Comparison of ENCODE assay signal across 11 mouse cellular contexts in the genomic region with DNA sequence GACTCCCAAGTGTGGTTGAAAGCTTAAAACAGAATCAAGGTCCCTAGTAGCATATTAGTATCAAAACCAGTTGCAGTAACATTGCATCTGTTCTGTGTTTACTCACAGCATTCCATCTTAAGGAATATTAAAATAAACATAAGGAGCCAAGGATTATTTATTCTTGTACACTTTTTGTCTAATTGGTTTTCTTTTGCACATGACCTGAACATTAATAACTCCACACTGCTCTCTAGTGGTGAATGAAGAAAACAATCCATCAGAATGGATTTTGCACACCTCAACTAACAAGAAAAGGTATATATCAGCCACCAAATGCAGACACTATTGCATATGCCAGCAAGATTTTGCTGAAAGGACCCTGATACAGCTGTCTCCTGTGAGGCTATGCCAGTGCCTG. TPM values are rescaled to one million over a fixed set of nuclear protein-coding genes. Genes with fewer than 3 reads are reported as not detected.
A peak's percentile ranks its signal among the peaks of the same experiment; 100 is the strongest.
DNase-seq lines count a peak whose midpoint lies in the region; ATAC-seq and TF ChIP-seq lines count a peak whose summit lies in the region.
"Had no signal": no experiment of that assay in that cellular context is flagged by ENCODE, and none has a peak within 500 bp of the region (broad histone marks: within the 10 kb centered on the region; RNA-seq: fewer than 3 reads in every experiment).

No protein-coding gene starts in this region.

- no peak overlapping the region for H3K27ac ChIP-seq in gastrocnemius, adult 2 months
- no peak overlapping the region for H3K27ac ChIP-seq in midbrain, embryonic 11.5 days (ENCODE audit: low read depth, low read length)
- H3K27ac ChIP-seq in midbrain, embryonic 16.5 days (ENCODE audit: low read length): no peak overlapping the region
- H3K27ac ChIP-seq in stomach, postnatal 0 days (replicated peaks): no peak overlapping the region
- H3K27ac ChIP-seq in neural tube, embryonic 15.5 days (replicated peaks): no peak overlapping the region
- H3K27ac ChIP-seq: forebrain, embryonic 13.5 days had no signal

- H3K4me1 ChIP-seq in midbrain, embryonic 11.5 days (ENCODE audit: control insufficient read depth, insufficient read depth, low read length): no peaks in the 10 kb centered on the region
- no peaks in the 10 kb centered on the region for H3K4me1 ChIP-seq in midbrain, embryonic 16.5 days (ENCODE audit: control insufficient read depth, insufficient read depth, low read length)
- no peaks in the 10 kb centered on the region for H3K4me1 ChIP-seq in stomach, postnatal 0 days (replicated peaks; ENCODE audit: control insufficient read depth, insufficient read depth)
- no peaks in the 10 kb centered on the region for H3K4me1 ChIP-seq in neural tube, embryonic 15.5 days
- H3K4me1 ChIP-seq: forebrain, embryonic 13.5 days had no signal

- H3K4me2 ChIP-seq in midbrain, embryonic 11.5 days: no peak overlapping the region
- H3K4me2 ChIP-seq in midbrain, embryonic 16.5 days (ENCODE audit: low read length): no peak overlapping the region
- no peak overlapping the region for H3K4me2 ChIP-seq in stomach, postnatal 0 days (replicated peaks; ENCODE audit: low read depth)
- no peak overlapping the region for H3K4me2 ChIP-seq in neural tube, embryonic 15.5 days
- H3K4me2 ChIP-seq: forebrain, embryonic 13.5 days had no signal

- TF ChIP-seq EP300 in stomach, postnatal 0 days (optimal IDR thresholded peaks at IDR 0.05): no peak

- intact Hi-C loops in gastrocnemius, adult 2 months (cut with DNase I): loop anchor here (2.0 to 10.0 kb wide), 3 partner anchors 309 to 622 kb away; no protein-coding TSS in a partner anchor

- no peak for DNase-seq in gastrocnemius, adult 2 months
- DNase-seq in gastrocnemius, postnatal 10 days: no peak
- peak; percentile 84 for DNase-seq in midbrain, embryonic 11.5 days (ENCODE audit: low spot score, missing footprints)
- peak; percentile 40 for DNase-seq in embryo, embryonic 11 days
- DNase-seq in stomach, postnatal 0 days (ENCODE audit: low spot score): no peak
- no peak for DNase-seq in layer of hippocampus, postnatal 25 days (ENCODE audit: extremely low spot score in 1 of 2, low spot score in 1 of 2)
- DNase-seq: heart, postnatal 36 days; spleen, adult 18-20 months had no signal

- no peaks in the 10 kb centered on the region for H3K9me3 ChIP-seq in midbrain, embryonic 11.5 days (ENCODE audit: control insufficient read depth, low read length)
- H3K9me3 ChIP-seq in midbrain, embryonic 16.5 days (replicated peaks; ENCODE audit: control insufficient read depth, low read length, poor library complexity, severe bottlenecking): no peaks in the 10 kb centered on the region
- H3K9me3 ChIP-seq in stomach, postnatal 0 days (ENCODE audit: control insufficient read depth, low read length): no peaks in the 10 kb centered on the region
- H3K9me3 ChIP-seq in neural tube, embryonic 15.5 days (replicated peaks): no peaks in the 10 kb centered on the region
- H3K9me3 ChIP-seq: forebrain, embryonic 13.5 days had no signal

- no peak for ATAC-seq in midbrain, embryonic 11.5 days (ENCODE audit: low FRiP score)
- no peak for ATAC-seq in midbrain, embryonic 16.5 days
- no peak for ATAC-seq in stomach, postnatal 0 days (ENCODE audit: low FRiP score, low TSS enrichment)
- ATAC-seq in neural tube, embryonic 15.5 days (ENCODE audit: low FRiP score): no peak
- ATAC-seq: forebrain, embryonic 13.5 days had no signal

- no peaks in the 10 kb centered on the region for H3K27me3 ChIP-seq in midbrain, embryonic 11.5 days (ENCODE audit: control insufficient read depth, insufficient read depth, low read length)
- no peaks in the 10 kb centered on the region for H3K27me3 ChIP-seq in midbrain, embryonic 16.5 days (ENCODE audit: control insufficient read depth, insufficient read depth, low read depth, low read length)
- no peaks in the 10 kb centered on the region for H3K27me3 ChIP-seq in stomach, postnatal 0 days (ENCODE audit: control insufficient read depth, insufficient read depth, low read length)
- H3K27me3 ChIP-seq in neural tube, embryonic 15.5 days (replicated peaks): no peaks in the 10 kb centered on the region
- H3K27me3 ChIP-seq: forebrain, embryonic 13.5 days had no signal

- no peaks in the 10 kb centered on the region for H3K36me3 ChIP-seq in midbrain, embryonic 11.5 days (ENCODE audit: control insufficient read depth, insufficient read depth, low read length)
- H3K36me3 ChIP-seq in midbrain, embryonic 16.5 days (ENCODE audit: control insufficient read depth, insufficient read depth, low read length): peaks cover 3% of the 10 kb centered on the region; the same call in 1 of the 2 replicates
- no peaks in the 10 kb centered on the region for H3K36me3 ChIP-seq in stomach, postnatal 0 days (ENCODE audit: control insufficient read depth, insufficient read depth, low read length)
- H3K36me3 ChIP-seq in neural tube, embryonic 15.5 days: no peaks in the 10 kb centered on the region

- peak; percentile 68 for TF ChIP-seq CTCF in gastrocnemius, adult 2 months (IDR thresholded peaks at IDR 0.05)
- TF ChIP-seq CTCF in stomach, postnatal 0 days (IDR thresholded peaks at IDR 0.05; ENCODE audit: low read depth): peak; percentile 80

- H3K4me3 ChIP-seq in gastrocnemius, adult 2 months: no peak overlapping the region
- H3K4me3 ChIP-seq in midbrain, embryonic 11.5 days (ENCODE audit: low read depth, low read length): no peak overlapping the region
- H3K4me3 ChIP-seq in midbrain, embryonic 16.5 days (ENCODE audit: low read depth, low read length): no peak overlapping the region
- no peak overlapping the region for H3K4me3 ChIP-seq in stomach, postnatal 0 days (ENCODE audit: low read depth, low read length)
- H3K4me3 ChIP-seq in neural tube, embryonic 15.5 days (replicated peaks): no peak overlapping the region
- H3K4me3 ChIP-seq: forebrain, embryonic 13.5 days had no signal

- H3K9ac ChIP-seq in midbrain, embryonic 11.5 days (ENCODE audit: low read length): no peak overlapping the region
- H3K9ac ChIP-seq in midbrain, embryonic 16.5 days (ENCODE audit: low read depth, low read length): no peak overlapping the region
- H3K9ac ChIP-seq in stomach, postnatal 0 days (ENCODE audit: low read length): no peak overlapping the region
- H3K9ac ChIP-seq in neural tube, embryonic 15.5 days (replicated peaks): no peak overlapping the region
- H3K9ac ChIP-seq: forebrain, embryonic 13.5 days had no signal

RNA-seq across cellular contexts. Expression of a gene that starts 21.5 kb away (rescaled TPM):
- 10 to 100 TPM; 14.8 to 16.8 TPM for total RNA-seq in gastrocnemius, adult 2 months (2021)
- 10 to 100 TPM; 11.4 to 13.5 TPM for total RNA-seq in gastrocnemius, postnatal 10 days (2021)
- 36.5 and 41.8 TPM in 2 replicates for polyA plus RNA-seq in midbrain, embryonic 11.5 days (2014; fragmentation: Nextera tagmentation; extraction: Ambion mirVana)
- 17.4 and 19.6 TPM in 2 replicates for polyA plus RNA-seq in midbrain, embryonic 16.5 days (2015; fragmentation: Nextera tagmentation; extraction: Ambion mirVana)
- 2.7 and 3.4 TPM in 2 replicates for polyA plus RNA-seq in stomach, postnatal 0 days (2015; fragmentation: Nextera tagmentation; extraction: Ambion mirVana)
- polyA plus RNA-seq in neural tube, embryonic 15.5 days (2015; fragmentation: Nextera tagmentation; extraction: Ambion mirVana): 15.9 and 18.3 TPM in 2 replicates
- 10 to 100 TPM; 11.1 to 11.8 TPM for total RNA-seq in layer of hippocampus, postnatal 25 days (2021)

RNA-seq across cellular contexts. Expression of a gene that starts 21.5 kb away (rescaled TPM):
- total RNA-seq in gastrocnemius, adult 2 months (2021): 10 to 100 TPM; 20.1 to 27.9 TPM
- total RNA-seq in gastrocnemius, postnatal 10 days (2021): 10 to 100 TPM; 21.6 to 22.2 TPM
- polyA plus RNA-seq in midbrain, embryonic 11.5 days (2014; fragmentation: Nextera tagmentation; extraction: Ambion mirVana): 24.6 and 26.4 TPM in 2 replicates
- polyA plus RNA-seq in midbrain, embryonic 16.5 days (2015; fragmentation: Nextera tagmentation; extraction: Ambion mirVana): 38.5 and 39.7 TPM in 2 replicates
- polyA plus RNA-seq in stomach, postnatal 0 days (2015; fragmentation: Nextera tagmentation; extraction: Ambion mirVana): 23.6 and 28.4 TPM in 2 replicates
- polyA plus RNA-seq in neural tube, embryonic 15.5 days (2015; fragmentation: Nextera tagmentation; extraction: Ambion mirVana): 42.3 and 44.1 TPM in 2 replicates
- total RNA-seq in layer of hippocampus, postnatal 25 days (2021): 10 to 100 TPM; 23.9 to 29.0 TPM

Comparison
In these comparisons a context has a peak if more than half of its experiments do, and no peak if none do; other contexts are left out.
1. DNase-seq: peak in midbrain, embryonic 11.5 days (single experiment) and embryo, embryonic 11 days (single experiment); none in gastrocnemius, adult 2 months (single experiment), gastrocnemius, postnatal 10 days (single experiment), stomach, postnatal 0 days (single experiment) and layer of hippocampus, postnatal 25 days (0 of 2).